Mouse (Mus musculus) cerebral cortex, adult 2 months (tissue): ENCODE measurements around the gene Sort1.

Source experiments
- WGBS: fragments of 180-500 bp; shearing (Covaris S2); methylation state at CpG from one replicate; pipeline ENCODE4 v1.1.7; 2018; 5-methylcytosine and 5-hydroxymethylcytosine counted together

The Sort1 gene

DNA sequence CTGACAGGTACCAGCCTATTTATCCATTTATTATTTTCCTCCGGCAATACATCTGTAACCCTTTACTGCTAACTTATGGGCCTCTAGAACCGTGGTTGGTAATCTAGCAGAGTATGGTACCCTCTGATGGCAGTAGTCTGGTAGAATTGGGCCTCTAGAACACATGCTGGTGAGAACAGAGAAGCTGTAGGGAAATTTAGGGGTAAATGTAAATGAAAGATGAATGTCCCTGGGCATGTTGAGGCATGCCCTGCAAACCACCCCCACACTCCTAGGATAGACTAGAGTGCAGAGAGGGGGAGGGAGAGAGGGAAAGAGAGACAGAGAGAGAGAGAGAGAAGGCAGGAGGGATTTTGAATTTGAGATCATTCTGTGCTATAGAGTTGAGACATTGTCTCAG lies 100.5 kb downstream of the Sort1 start:
- WGBS, result 37% methylated on average over 2 of the region's 2 CpGs

DNA sequence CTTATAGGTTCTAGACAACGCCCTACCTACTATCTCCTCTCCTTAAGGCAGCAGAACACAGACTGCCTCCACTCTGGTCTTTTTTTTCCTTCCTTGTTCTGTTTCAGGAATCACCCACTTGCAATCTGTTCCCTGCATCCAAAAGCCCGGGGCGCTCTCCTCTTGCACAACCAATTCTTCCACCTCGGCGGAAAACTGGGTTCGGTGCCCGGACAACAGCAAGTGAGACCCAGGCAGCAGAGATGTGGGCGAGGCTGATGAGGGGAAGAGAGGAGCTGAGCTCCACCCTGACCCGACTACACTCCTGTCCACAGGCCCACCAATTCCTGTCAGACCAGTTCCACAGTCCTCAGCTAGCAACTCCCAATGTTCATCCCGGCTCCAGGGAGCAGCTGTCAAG lies 102.3 kb downstream of the Sort1 start:
- WGBS, result 61% methylated on average over 10 of the region's 10 CpGs

DNA sequence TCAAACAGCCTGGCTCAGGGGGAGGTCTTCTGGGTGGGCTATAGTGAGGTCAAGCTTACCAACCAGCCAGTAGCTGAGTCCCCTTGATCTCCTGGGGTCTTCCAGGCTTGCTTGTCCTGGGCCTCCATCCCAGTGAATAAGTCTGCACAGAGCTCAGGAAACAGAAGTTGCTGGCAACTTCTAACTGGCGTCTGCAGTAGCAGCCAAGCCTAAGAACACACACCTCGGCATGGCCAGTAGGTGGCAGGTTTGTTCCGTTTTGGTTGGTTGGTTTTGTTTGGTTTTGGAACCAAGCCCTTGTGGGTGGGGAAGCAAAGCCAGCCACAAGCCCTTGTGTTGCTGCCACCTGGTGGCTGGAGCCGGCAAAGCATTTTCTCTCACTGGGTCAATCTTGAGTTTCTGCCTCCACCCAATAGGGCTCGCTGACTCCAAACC lies 105.2 kb downstream of the Sort1 start:
- 0% methylated on average over 5 of the region's 5 CpGs for WGBS

- 38% methylated on average over 10 of the region's 10 CpGs for WGBS
Measured at GRCm38 (mm10) chr3:108392299-108392698, 108.4 kb downstream of the Sort1 start.

DNA sequence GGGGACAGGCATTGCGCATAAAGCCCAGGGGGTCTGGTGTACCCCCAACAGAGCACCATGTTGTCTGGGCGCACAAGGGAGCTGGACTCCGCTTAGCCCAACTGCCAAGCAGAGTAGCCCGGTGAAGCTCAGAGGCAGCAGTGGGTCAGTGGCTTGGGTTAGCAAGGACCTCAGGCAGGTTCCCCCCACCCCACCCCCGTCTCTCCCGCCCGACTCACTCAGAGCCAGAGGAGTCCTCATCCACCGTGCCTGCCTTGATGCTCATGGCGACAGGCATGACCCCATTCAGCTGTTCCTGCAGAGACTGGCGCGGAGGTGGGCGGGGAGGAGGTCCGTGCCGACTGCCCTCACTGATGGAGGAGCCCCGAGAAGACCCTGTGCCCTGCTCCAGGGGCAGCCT lies 108.9 kb downstream of the Sort1 start:
- 66% methylated on average over 15 of the region's 15 CpGs for WGBS

- 88% methylated on average over 9 of the region's 9 CpGs for WGBS
Measured at GRCm38 (mm10) chr3:108398281-108398680, 114.4 kb downstream of the Sort1 start.

DNA sequence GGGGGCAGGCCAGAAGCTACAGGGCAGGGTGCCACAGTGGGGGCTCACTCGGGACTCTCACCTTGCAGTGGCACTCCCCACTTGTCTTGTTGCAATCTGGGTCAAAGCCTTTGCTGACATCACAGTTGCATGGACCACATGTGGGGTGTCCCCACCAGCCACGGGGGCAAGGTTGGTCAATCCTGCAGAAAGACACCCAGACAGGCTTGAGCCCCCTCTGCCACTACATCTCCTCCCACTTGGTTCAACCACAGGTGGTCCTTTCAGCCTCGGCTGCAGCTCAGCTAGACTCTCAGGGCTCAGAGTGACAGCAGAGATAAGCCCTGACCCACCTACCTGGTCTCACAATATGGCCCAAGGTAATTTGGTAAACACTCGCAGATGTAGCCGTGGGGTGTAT lies 116.6 kb downstream of the Sort1 start:
- 86% methylated on average over 5 of the region's 5 CpGs for WGBS

GRCm38 (mm10) chr3:108401692-108402527 lies 118.0 kb downstream of the Sort1 start:
- WGBS, result 32% methylated on average over 22 of the region's 22 CpGs

- WGBS, result 68% methylated on average over 15 of the region's 15 CpGs
Measured at GRCm38 (mm10) chr3:108402528-108402920, 118.6 kb downstream of the Sort1 start.

GRCm38 (mm10) chr3:108405536-108406305 lies 121.8 kb downstream of the Sort1 start:
- WGBS, result 31% methylated on average over 14 of the region's 14 CpGs

DNA sequence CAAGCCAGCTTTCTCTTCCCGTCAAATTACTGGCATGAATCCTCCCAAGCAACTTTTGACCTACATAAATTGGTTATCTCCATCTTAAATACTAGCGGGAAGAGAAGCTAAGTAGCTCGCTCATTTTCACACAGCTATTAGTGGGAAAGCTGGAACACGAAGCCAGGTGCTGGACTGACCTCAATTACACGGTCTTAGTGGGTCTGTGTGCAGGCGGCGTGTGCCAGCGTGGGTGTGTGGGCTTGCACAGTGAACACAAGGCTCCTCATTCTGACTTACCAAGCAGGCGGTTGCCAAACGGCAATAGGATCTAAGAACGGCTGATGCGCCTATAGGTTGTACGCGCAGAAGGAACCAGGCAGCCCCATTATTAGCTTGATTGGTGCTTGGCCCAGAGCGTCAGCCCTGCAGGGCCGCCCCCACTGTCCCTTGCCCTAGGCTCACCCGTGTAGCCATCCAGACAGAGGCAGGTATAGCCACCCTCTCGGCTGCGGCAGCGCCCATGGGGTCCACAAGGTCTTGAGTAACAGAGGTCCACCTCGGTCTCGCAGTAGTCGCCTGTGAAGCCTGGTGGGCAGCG lies 122.5 kb downstream of the Sort1 start:
- 62% methylated on average over 24 of the region's 24 CpGs for WGBS

DNA sequence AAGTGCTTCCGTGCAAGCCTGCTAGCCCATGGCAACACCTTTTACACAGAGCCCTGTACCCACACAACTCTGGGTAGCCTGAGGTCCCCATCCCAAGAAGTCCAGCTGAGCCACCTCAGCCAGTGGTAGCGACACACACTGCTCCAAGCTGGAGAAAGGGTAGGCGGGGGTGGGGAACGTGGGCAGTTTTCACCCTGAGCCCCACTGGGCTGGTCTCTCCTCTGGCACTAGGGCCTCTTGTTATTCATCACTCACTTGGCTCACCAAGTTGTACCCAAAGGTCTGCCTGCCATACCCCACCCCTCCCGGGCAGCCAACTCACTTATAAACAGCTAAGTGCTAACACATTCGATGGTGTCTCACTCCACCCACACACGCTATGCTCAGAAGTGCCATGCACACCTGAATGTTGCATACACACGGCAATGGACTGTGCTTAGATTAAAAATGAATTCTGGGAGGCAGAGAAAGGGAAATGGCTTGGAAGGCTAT lies 124.7 kb downstream of the Sort1 start:
- WGBS, result 55% methylated on average over 8 of the region's 8 CpGs

GRCm38 (mm10) chr3:108409656-108410358 lies 125.9 kb downstream of the Sort1 start:
- WGBS, result 33% methylated on average over 8 of the region's 8 CpGs

GRCm38 (mm10) chr3:108410359-108410714 lies 126.5 kb downstream of the Sort1 start:
- WGBS, result 37% methylated on average over 5 of the region's 5 CpGs
